Mouse (Mus musculus) thymus, postnatal 36 days (tissue): ENCODE measurements around the gene Usp4.
"Not testable (repeated sequence)": the region's sequence is repeated elsewhere in the genome, so short reads cannot be mapped to it uniquely, and the experiment has no call there.

Source experiments
- DNase-seq, 2 experiments: peaks; one replicate each; pipeline ENCODE4 v3.0.0; 2022; ENCODE audit warnings: mixed read lengths in 2 of 2

Usp4 gene

GRCm38 (mm10) chr9:108347540-108348289 lies at the start of gene Usp4:
TSS of gene Usp4 (plus strand) at chr9:108347853.
- peak; percentile 81 to 87 for DNase-seq

- no peak for DNase-seq
Observed at GRCm38 (mm10) chr9:108301853-108302252, 45.8 kb upstream of the Usp4 start.

GRCm38 (mm10) chr9:108304716-108305115 lies 42.9 kb upstream of the Usp4 start:
- DNase-seq = no peak

GRCm38 (mm10) chr9:108305170-108305569 lies 42.5 kb upstream of the Usp4 start:
- DNase-seq = peak; percentile 6 to 37

- peak; percentile 97 to 99 for DNase-seq
Observed at GRCm38 (mm10) chr9:108305629-108306520, 41.8 kb upstream of the Usp4 start, which contains the start of the genes Rhoa and Tcta. TSS of gene Rhoa (plus strand) at chr9:108306129. TSS of gene Tcta (minus strand) at chr9:108306160.

GRCm38 (mm10) chr9:108306571-108306980 lies 41.1 kb upstream of the Usp4 start:
- DNase-seq = peak; percentile 86 to 91

GRCm38 (mm10) chr9:108307021-108307807 lies 40.4 kb upstream of the Usp4 start:
- no peak for DNase-seq

- no peak for DNase-seq
Observed at GRCm38 (mm10) chr9:108308141-108308540, 39.5 kb upstream of the Usp4 start.

GRCm38 (mm10) chr9:108317572-108317971 lies 30.1 kb upstream of the Usp4 start:
- DNase-seq = no peak

GRCm38 (mm10) chr9:108318462-108318861 lies 29.2 kb upstream of the Usp4 start:
- DNase-seq = no peak

GRCm38 (mm10) chr9:108322054-108322453 lies 25.6 kb upstream of the Usp4 start:
- not testable (repeated sequence) for DNase-seq

GRCm38 (mm10) chr9:108324784-108325183 lies 22.9 kb upstream of the Usp4 start:
- DNase-seq = no peak

- DNase-seq = no peak
Observed at GRCm38 (mm10) chr9:108325811-108326210, 21.8 kb upstream of the Usp4 start.

- DNase-seq = no peak
Observed at GRCm38 (mm10) chr9:108337848-108338550, 9.7 kb upstream of the Usp4 start.

- no peak for DNase-seq
Observed at GRCm38 (mm10) chr9:108338551-108338885, 9.1 kb upstream of the Usp4 start.

GRCm38 (mm10) chr9:108338886-108339781 lies 8.5 kb upstream of the Usp4 start, which contains the start of gene Gpx1:
TSS of gene Gpx1 (plus strand) at chr9:108338903.
- DNase-seq = peak; percentile 87 to 93

GRCm38 (mm10) chr9:108339886-108340257 lies 7.8 kb upstream of the Usp4 start:
- peak; percentile 35 to 37 for DNase-seq

- peak; percentile 23 to 28 for DNase-seq
Observed at GRCm38 (mm10) chr9:108340258-108341138, 7.2 kb upstream of the Usp4 start.

GRCm38 (mm10) chr9:108341139-108341475 lies 6.5 kb upstream of the Usp4 start:
- no peak for DNase-seq

GRCm38 (mm10) chr9:108341801-108342200 lies 5.9 kb upstream of the Usp4 start:
- DNase-seq = peak in 1 of 2 experiments; percentile 6
